Mouse (Mus musculus) urinary bladder, postnatal 4 days (tissue): ENCODE measurements around the gene Prss46.

Experiments
- DNase-seq, 2 experiments: peaks; one replicate each; pipeline ENCODE4 v3.0.0; 2021 to 2022; ENCODE audit warnings: low spot score in 2 of 2

Gene Prss46

GRCm38 (mm10) chr9:110896595-110896994, 52.3 kb downstream of the Prss46 start:
- no peak for DNase-seq

GRCm38 (mm10) chr9:110899451-110900008, 55.2 kb downstream of the Prss46 start:
- DNase-seq, result no peak

DNA sequence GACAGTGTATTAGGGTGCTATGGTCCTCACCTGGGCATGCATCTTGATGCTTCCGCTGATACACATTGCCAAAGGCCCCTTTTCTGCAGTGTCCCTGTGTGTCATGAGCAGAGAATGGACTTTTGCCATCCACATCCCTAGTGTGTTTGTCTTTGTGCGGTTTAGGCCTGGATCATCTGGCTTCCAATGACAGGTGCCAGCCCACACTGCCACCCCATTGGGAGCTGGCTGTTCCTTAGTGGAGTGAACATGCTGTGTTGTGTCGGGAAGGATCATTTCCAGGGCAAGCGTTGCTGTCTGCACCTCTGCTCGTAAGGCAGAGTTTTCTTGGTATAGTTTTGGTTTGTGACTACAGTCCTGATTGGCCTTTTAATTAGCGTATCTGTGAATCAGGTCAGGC, 56.9 kb downstream of the Prss46 start:
- no peak for DNase-seq

DNA sequence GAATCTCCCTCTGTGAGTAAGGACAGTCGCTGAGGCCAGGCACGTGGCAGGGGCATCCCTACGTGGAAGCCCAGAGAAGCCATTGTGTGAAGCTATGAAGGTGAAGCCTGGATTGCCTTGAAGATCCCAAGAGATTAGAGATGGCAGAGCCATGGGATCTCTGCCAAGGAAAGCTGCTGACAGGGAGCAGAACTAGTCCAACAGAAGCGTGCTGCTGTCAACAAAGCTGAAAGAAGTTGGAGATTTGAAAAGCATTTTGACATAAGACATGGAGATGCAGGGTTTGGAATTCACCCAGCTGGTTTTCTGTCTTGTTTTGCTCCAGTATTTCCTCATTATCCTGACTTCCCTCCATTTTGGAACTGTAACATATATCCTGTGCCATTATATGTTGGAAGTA, 58.0 kb downstream of the Prss46 start:
- DNase-seq, result no peak
